Mouse (Mus musculus): Measurements from ENCODE around the gene C1ra. TPM values are rescaled to one million over a fixed set of nuclear protein-coding genes. Genes with fewer than 3 reads are reported as not detected.

C1ra gene
- 1 to 10 TPM; 5.0 to 6.0 TPM for total RNA-seq (2023)

DNA sequence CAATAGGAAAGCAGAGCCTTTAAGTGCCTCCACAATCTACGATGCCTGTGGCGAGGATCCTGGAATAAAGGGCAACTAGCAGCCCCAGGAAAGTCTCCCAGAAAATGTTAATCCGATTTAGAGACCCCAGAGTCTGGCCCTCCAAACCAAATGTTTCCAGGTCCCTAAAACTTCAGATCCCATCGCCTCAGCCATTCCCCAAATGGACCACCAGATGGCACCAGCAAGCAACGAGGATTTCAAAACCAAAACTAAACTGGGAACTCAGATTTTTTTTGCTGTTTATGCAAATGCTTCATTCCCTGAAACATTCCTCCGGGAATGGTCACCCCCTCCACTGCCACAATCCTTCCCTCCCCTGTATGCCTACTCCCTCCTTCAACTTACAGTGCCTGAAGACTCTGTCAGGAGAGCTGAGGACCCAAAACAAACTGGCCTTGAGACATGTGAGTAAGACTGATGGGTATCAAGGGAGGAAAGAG is at the start of gene C1ra:
Gene C1ra, plus strand, starts transcription at position 51 of the 482 bp plus-strand sequence.

DNA sequence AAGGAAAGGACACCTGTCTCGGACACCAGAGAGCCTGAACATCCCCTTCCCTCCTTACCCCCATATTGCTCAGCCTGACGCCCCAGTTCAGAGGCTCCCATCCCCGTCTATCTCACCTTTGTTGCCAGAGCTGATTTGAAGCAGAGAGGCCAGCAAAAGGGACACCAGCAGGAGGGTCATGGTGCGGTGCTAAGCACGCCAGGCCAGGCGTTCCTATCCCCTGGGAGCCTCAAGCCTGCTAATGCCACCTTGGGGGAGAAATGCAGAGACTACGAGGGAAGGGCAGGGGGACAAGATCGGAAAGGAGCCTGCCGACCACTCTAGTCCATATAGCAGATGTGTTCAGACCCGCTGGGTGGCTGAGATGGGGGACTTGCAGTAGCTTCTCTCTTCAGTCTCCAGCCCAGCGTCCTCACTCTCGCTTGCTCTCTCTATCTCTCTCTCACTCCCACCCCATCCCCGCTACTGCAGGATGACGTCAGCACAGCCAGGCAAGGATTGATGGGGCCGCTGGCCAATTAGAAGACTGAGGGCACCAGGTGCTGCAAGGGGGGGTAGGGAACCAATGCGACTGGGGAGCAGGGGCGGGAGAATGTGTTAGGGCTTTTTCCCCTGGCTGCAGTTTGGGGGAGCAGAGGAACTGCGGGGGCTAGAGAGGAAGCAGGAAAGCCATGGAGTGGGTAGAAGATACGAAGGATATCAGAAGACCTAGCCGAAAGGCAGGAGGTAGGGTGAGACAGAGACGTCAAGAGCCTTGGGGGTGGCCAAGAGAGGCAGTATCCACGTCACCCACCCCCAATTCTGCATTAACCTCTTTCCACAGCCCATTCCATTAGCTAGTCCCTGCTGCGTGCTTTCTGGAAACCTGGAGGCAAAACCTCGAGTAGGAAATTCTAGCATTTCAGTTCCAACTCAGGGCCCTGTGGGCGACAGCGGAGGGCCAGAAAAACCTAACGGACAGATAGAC is 47.6 kb upstream of the C1ra start, which contains the start of gene Clstn3:
Gene Clstn3, minus strand, starts transcription at position 490 of the 967 bp plus-strand sequence.

DNA sequence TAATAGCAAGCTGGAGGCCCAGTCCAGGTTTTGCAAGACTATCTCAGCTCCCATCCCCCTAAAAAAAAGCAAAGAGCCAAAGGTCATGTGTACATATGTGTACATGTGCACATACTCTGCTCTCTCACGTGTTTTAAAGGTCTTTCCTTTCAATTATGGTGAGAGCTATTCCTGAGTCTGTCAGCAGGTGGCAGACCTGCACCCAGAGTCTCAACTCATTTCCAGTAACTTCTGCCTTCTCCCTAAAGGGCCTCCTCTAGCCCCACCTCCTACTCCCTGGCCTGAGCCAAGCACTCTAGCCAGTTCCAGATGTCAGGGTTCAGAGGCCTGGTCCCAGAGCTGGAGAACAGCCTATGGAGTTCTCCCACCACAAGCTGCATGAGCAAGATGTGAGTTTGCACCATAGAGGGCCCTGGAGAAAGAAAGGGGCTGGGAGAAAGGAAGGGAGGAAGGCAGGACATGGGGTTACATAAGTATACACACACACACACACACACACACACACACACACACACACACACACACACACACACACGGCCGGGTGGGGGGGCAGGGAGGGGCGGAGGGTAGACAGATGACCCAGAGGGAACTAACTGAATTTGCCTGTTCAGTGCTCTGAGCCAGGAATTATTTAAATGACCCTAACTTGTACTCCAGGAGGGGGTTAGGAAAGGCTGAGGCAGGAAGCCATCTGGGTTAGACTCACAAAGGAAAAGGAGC is 19.2 kb upstream of the C1ra start, which contains the start of gene C1rl:
Gene C1rl, plus strand, starts transcription at position 272 of the 720 bp plus-strand sequence.

GRCm38 (mm10) chr6:124542284-124542683 is 30.1 kb downstream of the C1ra start, which contains the start of gene C1s1:
TSS of gene C1s1 (minus strand) at chr6:124542359.

GRCm38 (mm10) chr6:124570026-124570425 is 57.8 kb downstream of the C1ra start, which contains the start of gene C1rb:
TSS of gene C1rb (plus strand) at chr6:124570294.

Other genes starting within 250 kb of the C1ra start
- 100 to 1,000 TPM; 131 to 183 TPM for gene Cd163, start 207.7 kb upstream of the C1ra start, total RNA-seq (2023)
- 10 to 100 TPM; 39.0 to 39.5 TPM for gene Pex5, start 97.3 kb upstream of the C1ra start, total RNA-seq (2023)
- 1 to 10 TPM in 1 of 2 experiments, under 1 TPM in 1; 0.79 to 1.1 TPM for gene Clstn3, start 47.6 kb upstream of the C1ra start, total RNA-seq (2023)
- 1 to 10 TPM; 7.1 to 9.7 TPM for gene C1rl, start 19.3 kb upstream of the C1ra start, total RNA-seq (2023)
- gene C1s1, start 30.0 kb downstream of the C1ra start, total RNA-seq (2023), result 1 to 10 TPM; 1.1 to 1.4 TPM
- 1 to 10 TPM in 1 of 2 experiments, under 1 TPM in 1; 0.84 to 1.1 TPM for gene C1rb, start 57.9 kb downstream of the C1ra start, total RNA-seq (2023)
- gene C1s2, start 123.7 kb downstream of the C1ra start, total RNA-seq (2023), result not detected
- 10 to 100 TPM; 40.9 to 54.4 TPM for gene Lpcat3, start 150.6 kb downstream of the C1ra start, total RNA-seq (2023)
- 10 to 100 TPM; 71.1 to 73.2 TPM for gene Emg1, start 199.8 kb downstream of the C1ra start, total RNA-seq (2023)
- 100 to 1,000 TPM; 147 to 165 TPM for gene Phb2, start 199.9 kb downstream of the C1ra start, total RNA-seq (2023)
- 100 to 1,000 TPM; 496 to 510 TPM for gene Ptpn6, start 226.3 kb downstream of the C1ra start, total RNA-seq (2023)
- 100 to 1,000 TPM; 177 to 186 TPM for gene Grcc10, start 229.0 kb downstream of the C1ra start, total RNA-seq (2023)
- gene Gm45234, start 243.6 kb downstream of the C1ra start, total RNA-seq (2023), result not detected
- gene Atn1, start 244.1 kb downstream of the C1ra start, total RNA-seq (2023), result 10 to 100 TPM; 23.7 to 25.1 TPM